Mouse (Mus musculus) ES-CJ7 (cell line): ENCODE data around the gene Cd200r3.

Experiments
- DNase-seq: peaks from one replicate; pipeline ENCODE4 v3.0.0; 2011; ENCODE audit warnings: low read depth, low spot score

Gene Cd200r3

GRCm38 (mm10) chr16:44988667-44989357, 45.3 kb downstream of the Cd200r3 start:
- no peak for DNase-seq

GRCm38 (mm10) chr16:44993319-44994019, 50.0 kb downstream of the Cd200r3 start:
- no peak for DNase-seq

GRCm38 (mm10) chr16:44994206-44994953, 50.9 kb downstream of the Cd200r3 start:
- no peak for DNase-seq

GRCm38 (mm10) chr16:44995111-44995510, 51.6 kb downstream of the Cd200r3 start:
- no peak for DNase-seq

- no peak for DNase-seq
Measured at GRCm38 (mm10) chr16:44996701-44997100, 53.2 kb downstream of the Cd200r3 start.

GRCm38 (mm10) chr16:44999537-44999936, 56.1 kb downstream of the Cd200r3 start:
- no peak for DNase-seq

- no peak for DNase-seq
Measured at GRCm38 (mm10) chr16:45004443-45004842, 61.0 kb downstream of the Cd200r3 start.

GRCm38 (mm10) chr16:45005280-45005679, 61.8 kb downstream of the Cd200r3 start:
- no peak for DNase-seq

- no peak for DNase-seq
Measured at GRCm38 (mm10) chr16:45006971-45007370, 63.5 kb downstream of the Cd200r3 start.

- DNase-seq: no peak
Measured at GRCm38 (mm10) chr16:45007807-45008206, 64.3 kb downstream of the Cd200r3 start.

GRCm38 (mm10) chr16:45009634-45010033, 66.2 kb downstream of the Cd200r3 start:
- DNase-seq: no peak

- no peak for DNase-seq
Measured at GRCm38 (mm10) chr16:45015591-45015990, 72.1 kb downstream of the Cd200r3 start.

- no peak for DNase-seq
Measured at GRCm38 (mm10) chr16:45016488-45016887, 73.0 kb downstream of the Cd200r3 start.

GRCm38 (mm10) chr16:45018868-45019267, 75.4 kb downstream of the Cd200r3 start:
- DNase-seq: no peak

GRCm38 (mm10) chr16:45020055-45020454, 76.6 kb downstream of the Cd200r3 start:
- no peak for DNase-seq

GRCm38 (mm10) chr16:45020669-45021309, 77.3 kb downstream of the Cd200r3 start:
- DNase-seq: no peak

GRCm38 (mm10) chr16:45021443-45021842, 78.0 kb downstream of the Cd200r3 start:
- no peak for DNase-seq

GRCm38 (mm10) chr16:45023904-45024303, 80.4 kb downstream of the Cd200r3 start:
- peak; percentile 66 for DNase-seq

GRCm38 (mm10) chr16:45025321-45025720, 81.8 kb downstream of the Cd200r3 start:
- no peak for DNase-seq

- DNase-seq: no peak
Measured at GRCm38 (mm10) chr16:45029080-45029479, 85.6 kb downstream of the Cd200r3 start.

GRCm38 (mm10) chr16:45029493-45029892, 86.0 kb downstream of the Cd200r3 start:
- no peak for DNase-seq

GRCm38 (mm10) chr16:45030127-45030526, 86.6 kb downstream of the Cd200r3 start:
- DNase-seq: no peak
